Mouse (Mus musculus) left cerebral cortex, postnatal 25 days (tissue): ENCODE data around the gene Rasgef1b. TPM values are rescaled to one million over a fixed set of nuclear protein-coding genes. Genes with fewer than 3 reads are reported as not detected.
A peak's percentile ranks its signal among the peaks of the same experiment; 100 is the strongest.

Source experiments
- DNase-seq, 2 experiments: peaks; one replicate each; pipeline ENCODE4 v3.0.0; 2022; ENCODE audit warnings: low spot score in 2 of 2, mixed read lengths in 1 of 2
- intact Hi-C: fragments of 180-260 bp; cut with DNase I; formaldehyde crosslinking; loops from one replicate; pipeline ENCODE4 v1.15.1; 2025
- total RNA-seq, 2 experiments: library from RNA; stranded (reverse); gene quantifications; 2 replicates each; pipeline ENCODE4 v1.2.3; 2021

Gene Rasgef1b
- total RNA-seq, 2 experiments from 2014 or later: 73.1 to 92.6 TPM

DNA sequence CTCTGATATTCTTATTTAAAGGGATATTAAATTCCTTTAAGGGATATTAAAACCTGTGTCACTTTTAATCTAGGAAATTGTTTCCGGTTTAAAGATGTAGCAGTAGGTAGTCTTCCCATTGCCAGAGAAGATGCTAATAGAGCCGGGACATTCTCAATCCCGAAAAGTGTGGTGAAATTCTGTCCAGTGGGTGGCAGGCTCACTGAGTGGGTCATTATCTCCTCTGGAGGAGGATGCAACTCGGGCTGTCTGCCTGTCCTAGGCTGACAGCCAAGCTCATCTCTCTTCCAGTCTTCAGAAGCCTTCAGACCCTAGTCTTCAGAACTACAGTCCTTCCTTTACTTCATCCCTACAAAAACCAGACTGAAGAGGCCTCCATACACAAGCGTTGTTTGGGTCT is 305.6 kb downstream of the Rasgef1b start:
- intact Hi-C loops: no loop called here
- peak in 1 of 2 experiments; percentile 50 for DNase-seq

DNA sequence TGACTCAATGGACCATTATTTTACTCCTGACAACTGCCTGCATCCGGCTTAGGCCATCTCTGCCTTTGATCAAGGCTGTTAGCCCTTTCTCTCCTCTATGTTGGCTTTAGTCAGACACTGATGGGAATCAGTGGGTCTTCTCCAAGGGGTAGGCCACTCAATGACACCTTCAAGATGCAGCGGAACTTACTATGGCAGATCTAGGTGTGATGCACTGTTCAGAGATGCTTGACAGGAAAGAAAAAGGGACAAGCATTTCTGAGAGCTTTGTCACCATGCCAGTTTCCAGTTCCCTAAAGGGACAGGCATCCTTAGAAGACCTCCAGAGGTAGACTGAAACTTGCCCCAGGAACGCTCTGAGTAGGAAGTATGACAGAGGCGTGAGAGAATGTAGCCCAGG is 306.0 kb downstream of the Rasgef1b start:
- intact Hi-C loops: no loop called here
- DNase-seq: no peak

DNA sequence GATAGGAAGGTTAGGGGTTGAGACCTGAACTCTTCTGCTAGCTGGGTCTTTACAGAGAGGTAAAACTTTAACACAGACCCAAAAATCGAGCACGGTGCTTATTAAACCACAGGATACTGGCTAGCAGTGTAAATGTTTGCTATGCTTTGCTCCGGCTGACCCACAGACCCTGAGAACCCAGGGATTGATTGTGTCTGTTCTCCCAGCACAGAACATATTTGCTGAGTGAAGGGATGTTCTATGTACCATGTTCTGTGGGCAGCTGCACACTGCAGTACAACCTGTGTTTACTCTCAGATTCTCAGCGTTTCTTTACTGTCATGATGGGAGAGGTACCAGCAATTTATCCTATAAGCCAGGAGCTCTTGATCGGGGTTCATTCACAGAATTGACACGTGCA is 306.8 kb downstream of the Rasgef1b start:
- intact Hi-C loops: no loop called here
- DNase-seq: no peak

DNA sequence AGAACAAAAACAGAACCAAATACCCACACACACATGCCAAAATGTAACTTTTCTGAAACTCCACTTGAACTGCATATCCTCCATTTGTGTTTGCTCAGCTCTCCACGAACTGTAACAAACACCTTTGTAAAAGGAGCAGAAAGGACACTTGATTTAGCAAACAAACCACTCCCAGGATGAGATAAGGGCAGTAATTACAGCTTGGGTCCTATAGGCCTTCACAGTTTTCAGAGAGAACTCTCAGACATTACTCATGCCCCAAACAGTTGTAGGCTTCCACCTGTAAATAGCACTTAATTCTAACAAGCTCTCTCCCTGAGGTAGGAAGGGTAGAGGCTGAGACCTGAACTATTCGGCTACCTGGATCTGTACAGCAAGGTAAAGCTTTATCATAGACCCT is 309.0 kb downstream of the Rasgef1b start:
- no peak for DNase-seq
- intact Hi-C loops: no loop called here

DNA sequence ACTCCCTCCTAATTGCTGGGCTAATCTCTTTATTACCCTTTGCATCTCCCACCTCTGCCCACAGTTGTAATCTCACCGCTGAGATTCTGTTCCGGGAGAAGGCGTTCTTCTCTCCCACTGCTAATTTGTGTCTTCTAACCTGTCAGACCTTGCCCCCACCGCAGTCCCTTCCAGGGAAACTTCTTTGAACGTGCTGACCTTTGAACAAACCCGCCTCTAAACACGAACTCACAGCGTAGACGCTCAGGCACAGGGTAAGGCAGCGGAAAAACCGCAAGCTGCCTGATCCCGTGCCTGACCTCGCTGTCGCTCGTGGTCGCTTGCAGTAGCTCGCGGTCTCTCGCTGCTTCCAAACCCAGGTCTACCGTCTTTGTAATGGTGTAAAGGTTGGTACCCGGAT is 312.0 kb downstream of the Rasgef1b start:
- no peak for DNase-seq
- intact Hi-C loops: no loop called here

DNA sequence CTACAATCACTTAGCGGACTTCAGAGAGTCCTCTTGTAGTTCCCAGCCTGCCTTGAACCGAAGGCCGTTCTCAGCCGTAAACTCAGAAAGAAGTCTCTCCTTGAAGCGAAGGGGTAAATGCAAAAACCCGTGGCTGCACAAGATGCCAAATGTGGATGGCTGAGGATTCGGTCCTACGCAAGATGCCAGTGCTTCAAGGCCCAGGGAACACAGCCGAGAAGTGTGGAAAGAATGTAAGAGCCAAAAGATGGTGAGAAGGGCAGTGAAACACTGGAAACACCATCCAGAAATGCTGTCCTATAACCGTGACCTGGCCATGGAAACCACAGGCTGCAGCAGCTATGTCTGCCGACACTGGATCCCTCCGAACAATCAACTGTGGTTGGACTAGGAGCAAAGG is 313.2 kb downstream of the Rasgef1b start:
- intact Hi-C loops: no loop called here
- DNase-seq: no peak

DNA sequence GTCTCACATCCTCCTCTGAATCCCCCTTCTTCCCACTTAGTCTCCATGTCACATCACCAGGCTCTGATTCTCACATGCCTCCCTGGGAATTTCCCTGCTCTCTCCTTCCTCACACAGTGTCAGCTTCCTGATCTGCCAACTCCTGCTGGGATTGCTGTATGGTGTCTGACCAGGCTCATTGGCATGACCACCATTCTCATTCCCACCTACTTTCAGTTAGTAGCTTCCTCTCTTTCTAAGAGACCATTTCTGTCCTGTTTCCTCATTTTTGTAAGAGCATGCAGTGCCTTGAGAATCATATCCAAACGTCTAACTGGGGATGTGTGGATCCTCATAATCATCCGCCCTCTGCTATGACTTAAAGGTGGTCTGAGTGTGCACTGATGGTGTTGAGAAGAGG is 313.8 kb downstream of the Rasgef1b start:
- no peak for DNase-seq

DNA sequence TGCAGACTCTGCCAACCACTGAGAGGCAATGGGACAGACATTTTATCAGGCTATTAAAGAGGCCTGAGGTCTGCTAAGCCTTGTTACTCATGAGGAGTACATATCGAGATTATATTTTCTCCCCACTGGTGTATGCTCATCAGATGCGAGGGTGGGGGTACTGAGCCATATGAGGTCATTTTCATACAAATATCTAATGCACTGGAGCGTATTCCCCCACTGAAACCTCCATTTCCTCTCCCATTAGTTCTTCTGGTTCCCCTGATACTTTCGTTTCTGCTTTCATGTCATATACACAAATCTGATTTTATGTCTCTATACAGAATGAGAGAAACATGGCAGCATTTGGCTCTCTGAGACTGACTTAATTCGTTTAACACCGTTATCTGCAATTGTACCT is 314.6 kb downstream of the Rasgef1b start:
- DNase-seq: no peak
- intact Hi-C loops: no loop called here

More for the DNA sequence above, 313.8 kb downstream of the Rasgef1b start:
- intact Hi-C loops: no loop called here

DNA sequence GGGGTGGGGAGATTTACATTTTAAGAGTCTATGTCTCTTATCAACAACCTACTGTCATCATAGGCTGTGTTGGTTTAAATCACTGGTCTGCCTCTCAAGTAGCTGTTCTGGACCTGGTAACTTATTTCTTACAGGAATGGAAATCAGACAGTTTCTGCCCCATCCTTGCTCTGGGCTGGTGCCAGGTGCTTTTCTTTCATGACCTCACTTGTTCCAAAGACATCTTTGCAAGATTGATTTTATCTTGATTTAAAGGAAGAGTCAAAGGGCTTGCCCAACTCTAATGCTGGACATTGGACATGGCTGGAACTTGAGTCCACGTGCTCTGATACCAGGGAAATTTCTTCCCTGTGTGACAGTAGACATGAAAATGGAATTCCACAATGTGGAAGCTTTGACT is 315.0 kb downstream of the Rasgef1b start:
- intact Hi-C loops: no loop called here
- no peak for DNase-seq

DNA sequence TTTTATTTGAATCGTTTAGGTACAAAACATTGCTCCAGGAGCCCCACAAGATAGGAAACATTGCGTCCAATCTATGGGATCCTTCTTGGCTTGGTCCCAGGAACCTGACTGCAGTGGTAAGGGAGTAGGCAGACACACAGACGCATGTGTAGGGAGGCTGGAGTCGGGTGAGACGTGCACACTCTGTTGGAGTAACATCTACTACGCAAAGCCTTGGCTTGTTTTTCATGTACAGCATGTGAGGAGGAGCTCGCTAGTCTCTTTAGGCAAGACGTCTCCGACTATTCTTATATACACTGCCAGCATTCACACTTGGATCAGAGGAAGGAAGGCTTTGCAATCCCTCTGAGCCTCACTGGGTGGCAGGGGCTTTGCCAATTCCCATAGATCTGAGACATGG is 315.5 kb downstream of the Rasgef1b start:
- intact Hi-C loops: no loop called here
- peak; percentile 36 to 84 for DNase-seq

DNA sequence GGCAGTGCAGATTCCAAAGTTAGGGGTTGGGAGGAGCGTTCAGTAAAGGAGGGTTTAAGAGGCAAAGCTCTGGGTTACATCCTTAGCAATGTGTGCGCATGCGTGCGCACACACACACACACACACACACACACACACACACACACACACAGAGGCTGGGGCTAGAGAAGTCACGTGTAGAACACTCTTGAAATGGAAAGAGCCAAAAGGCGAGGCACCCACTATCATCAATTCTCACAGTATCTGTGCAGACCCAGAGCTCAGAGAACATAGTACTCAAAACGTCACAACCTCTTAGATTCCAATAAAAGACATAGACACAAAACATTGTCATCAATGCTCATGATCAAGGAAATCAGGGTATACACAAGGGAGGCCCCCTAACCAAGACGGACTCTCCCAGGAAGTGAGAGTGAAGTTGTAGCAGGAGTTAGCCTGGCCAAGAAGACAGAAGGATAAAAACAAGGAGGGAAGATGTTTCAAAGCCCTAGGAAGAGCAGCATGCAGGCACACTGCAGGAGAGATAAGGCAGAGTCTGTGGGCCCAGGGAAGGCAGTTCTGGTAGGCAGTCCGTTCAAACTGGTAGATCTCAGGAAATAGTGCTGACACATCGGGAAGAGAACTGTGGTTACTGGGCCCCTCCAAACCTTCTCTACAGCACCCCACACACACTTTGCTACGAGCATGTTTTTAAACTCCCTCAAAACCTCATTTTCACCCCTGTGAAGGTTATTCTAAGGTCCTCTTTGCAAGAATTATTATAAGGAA is 324.3 kb downstream of the Rasgef1b start:
- intact Hi-C loops: no loop called here
- no peak for DNase-seq

DNA sequence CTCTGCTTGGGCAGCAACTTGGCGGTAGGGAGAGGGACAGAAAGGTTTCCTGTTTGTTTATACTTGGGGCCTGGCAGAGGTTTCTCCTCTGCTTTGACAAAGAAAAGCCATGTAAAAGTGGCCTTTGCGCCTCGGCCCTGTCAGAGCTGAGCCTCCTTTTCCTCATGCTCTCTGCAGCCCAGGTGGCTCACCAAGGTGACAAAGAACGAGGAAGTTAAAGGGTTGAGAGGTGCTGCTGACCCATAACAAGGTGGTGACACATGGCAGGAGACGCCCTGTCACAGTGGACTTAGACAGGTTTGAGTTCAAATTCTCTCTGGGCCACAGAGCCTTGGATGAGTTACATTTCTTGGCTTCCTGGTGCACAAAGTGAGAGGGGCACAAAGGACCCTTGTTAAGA is 325.5 kb downstream of the Rasgef1b start:
- intact Hi-C loops: no loop called here
- no peak for DNase-seq

DNA sequence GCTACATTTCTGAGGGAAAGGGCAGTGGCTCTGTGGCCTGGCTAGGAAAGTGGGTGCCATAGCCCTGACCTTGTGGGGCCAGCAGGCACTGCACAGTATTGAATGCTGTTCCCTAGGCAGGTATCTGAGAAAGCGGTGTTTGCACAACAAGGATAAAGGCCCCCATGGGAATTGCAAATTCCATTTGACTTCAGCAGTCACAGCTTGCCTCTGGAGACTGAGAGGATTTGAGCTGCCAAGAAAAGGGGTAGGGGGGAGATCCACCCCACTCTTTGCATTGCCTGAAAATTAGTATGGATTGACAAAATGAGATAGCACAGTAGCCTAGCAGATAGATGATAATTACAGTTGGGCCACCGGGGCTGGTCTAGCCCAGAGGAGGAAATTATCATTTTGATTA is 326.1 kb downstream of the Rasgef1b start:
- no peak for DNase-seq
- intact Hi-C loops: no loop called here

DNA sequence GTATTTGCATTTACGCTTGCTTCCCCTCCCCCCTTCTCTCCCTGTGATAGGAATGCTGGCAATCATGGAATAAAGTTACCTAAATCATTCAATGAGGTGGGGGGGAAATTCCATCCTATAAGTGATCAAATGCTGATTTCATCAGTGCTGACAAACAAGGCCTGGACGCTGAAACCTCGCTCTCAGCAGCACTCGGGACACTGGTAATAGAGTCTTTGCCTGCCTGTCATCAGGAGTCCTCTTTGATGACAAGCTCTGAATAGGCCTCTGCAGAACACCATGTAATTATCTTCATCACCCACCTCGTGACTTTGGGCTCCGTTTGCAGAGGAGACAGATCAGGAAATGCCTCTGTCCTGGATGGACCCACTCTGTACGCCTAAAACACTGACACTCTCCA is 326.6 kb downstream of the Rasgef1b start:
- intact Hi-C loops: no loop called here
- DNase-seq: no peak

DNA sequence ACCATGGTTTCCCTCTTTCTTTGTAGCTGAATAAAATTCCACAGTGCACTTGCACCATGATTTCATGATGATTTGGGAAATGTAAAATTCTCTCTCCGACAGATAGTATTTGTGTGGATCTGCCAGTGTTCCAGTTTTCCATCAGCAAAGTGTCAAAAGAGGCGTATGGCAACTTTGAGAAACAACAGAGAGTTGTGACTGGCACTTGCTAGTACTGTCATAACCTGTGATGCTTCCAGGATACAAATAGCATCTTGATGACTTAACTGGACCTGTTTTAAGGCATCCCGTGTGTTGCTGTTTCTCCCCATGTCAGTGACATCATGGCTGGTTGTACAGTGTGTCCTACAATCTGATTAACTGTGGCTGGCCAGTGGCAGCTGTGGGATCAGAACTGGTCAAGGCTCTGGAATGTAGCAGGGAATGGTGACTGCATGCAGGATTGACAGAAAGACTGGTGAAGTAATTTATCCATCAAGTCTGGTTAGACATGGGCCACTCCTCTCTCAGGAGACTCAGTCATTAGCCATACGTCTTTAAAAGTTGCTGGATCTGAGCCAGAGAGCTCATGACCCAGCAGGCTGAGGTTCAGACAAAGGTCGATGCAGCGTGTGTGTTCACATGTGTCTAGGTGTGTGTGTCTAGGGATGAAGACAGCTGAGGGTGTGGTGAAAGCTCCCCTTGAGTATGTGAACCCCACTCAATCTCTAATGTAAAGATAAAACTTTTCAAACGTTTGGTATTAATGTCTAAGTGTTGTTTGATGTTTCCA is 328.8 kb downstream of the Rasgef1b start:
- intact Hi-C loops: no loop called here
- DNase-seq: no peak

DNA sequence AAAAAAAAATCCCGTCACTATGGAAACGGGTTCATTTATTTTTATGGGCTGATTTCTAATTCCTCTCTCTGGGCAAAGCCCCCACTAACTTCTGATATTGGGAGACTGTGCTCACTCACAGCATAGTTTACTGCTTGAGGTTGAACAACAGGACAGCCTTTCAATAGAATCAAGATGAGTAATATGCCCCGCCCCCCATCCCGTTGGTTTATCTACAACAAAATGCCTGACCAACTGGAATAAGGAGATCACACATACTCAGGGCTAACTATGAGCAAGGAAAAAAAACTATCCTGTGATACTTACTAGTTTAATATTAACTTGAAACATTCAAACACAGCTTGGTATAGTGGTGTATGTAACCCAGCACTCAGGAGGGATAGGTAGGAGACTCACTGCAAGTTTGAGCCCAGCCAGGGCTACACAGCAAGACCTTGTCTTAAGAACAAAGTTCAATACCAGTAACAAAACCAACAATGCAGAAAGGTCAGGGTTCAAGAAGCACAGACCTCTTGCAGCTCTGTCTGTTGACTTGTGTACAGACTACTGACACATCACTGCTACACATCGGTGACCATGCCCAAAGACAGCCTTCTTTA is 330.3 kb downstream of the Rasgef1b start:
- intact Hi-C loops: no loop called here
- no peak for DNase-seq

DNA sequence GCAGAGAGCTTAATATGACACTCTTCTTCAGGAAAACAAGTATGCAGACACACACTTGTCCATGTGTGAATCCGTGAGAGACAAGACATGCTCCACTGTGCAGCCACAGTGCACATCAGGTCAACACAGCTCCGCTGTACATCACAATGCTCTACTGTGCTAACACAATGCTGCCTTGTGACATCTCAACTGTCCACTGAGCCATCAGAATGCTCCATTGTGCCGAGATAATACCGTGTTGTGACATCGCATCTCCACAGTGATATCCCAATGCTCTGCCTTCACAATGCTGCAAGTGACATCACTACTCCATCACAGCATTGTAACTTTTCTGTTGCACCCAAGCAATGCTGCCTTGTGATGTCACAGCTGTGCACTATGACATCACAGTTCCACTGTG is 334.3 kb downstream of the Rasgef1b start:
- DNase-seq: no peak
- intact Hi-C loops: no loop called here

DNA sequence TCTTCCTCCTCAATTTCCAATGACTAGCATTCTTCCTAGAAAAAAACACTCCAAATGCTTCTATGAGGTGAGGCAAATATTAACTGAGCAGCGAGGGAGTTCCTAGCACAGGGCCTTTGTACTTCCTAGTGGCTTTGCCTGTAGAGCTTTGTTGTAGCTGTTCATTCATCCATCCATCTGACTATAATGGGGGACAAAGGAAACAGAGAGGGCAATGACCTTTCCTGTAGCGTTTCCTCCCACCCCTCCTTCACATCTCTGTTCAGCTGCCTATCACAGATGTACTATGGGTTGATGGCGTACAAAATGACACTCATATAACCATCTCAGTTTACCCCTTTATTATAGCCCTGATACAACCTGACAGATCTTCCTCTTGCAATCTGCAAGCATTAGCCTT is 337.3 kb downstream of the Rasgef1b start:
- intact Hi-C loops: no loop called here
- no peak for DNase-seq

DNA sequence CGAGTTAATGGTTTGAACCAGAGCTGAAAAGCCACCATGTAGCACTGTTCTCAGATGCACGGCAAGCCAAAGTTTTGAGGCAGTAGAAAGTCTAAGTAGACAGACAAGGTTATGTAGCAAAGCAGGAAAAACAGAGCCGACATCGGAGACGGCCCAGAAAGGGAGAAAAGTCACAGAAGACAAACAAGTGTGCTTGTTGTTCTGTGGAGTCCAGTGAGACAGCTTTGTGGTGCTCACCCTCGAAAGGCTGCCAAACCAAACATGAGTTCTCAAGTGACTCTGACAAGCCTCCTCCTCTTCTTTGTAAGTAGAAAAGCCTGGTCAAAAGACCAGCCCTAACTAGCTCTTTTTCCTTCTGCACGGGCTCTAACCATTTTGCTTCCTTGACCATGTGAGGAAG is 338.1 kb downstream of the Rasgef1b start:
- intact Hi-C loops: no loop called here
- no peak for DNase-seq

DNA sequence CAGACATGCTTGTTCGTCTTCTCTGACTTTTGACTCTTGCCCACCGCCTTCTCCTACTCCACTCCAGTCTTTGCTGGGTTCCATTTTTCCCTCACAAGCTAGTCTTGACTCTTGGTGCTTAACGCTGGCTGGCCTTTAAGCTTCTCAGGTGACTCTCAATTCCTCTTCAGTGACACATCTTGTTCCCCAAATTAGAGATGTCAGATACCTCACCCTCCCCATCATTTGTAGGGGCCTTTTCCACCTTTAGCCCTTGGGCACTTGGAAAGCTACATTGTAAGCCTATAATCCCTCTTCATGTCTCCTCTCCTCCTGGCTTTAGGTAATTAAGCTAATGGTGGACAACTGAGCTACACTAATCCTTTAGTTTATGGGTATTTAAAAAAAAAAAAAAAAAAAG is 338.6 kb downstream of the Rasgef1b start:
- no peak for DNase-seq
- intact Hi-C loops: no loop called here
